Mouse (Mus musculus) A20 (cell line): ENCODE measurements around the gene 3110009E18Rik.
A peak's percentile ranks its signal among the peaks of the same experiment; 100 is the strongest.

Source experiments
- DNase-seq: peaks from one replicate; pipeline ENCODE4 v3.0.0-alpha.2; 2011; ENCODE audit warnings: low read depth, low spot score

The 3110009E18Rik gene

DNA sequence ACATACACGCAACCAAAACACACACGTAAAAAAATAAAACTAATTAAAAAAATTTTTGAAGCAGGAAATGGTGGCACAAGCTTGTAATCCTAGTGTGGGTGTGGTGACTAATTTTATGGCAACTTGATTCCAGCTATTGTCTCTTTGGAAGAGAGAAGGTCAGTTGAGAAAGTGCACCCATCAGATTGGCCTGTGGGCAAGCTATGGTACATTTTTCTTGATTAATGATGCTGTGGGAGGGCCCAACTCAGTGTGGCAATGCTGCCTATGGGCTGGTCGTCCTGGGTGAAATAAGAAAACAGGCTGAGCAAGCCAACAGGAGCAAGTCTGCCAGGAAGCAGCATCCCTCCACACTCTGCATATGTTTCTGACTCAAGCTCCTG lies 19.8 kb upstream of the 3110009E18Rik start:
- no peak for DNase-seq

DNA sequence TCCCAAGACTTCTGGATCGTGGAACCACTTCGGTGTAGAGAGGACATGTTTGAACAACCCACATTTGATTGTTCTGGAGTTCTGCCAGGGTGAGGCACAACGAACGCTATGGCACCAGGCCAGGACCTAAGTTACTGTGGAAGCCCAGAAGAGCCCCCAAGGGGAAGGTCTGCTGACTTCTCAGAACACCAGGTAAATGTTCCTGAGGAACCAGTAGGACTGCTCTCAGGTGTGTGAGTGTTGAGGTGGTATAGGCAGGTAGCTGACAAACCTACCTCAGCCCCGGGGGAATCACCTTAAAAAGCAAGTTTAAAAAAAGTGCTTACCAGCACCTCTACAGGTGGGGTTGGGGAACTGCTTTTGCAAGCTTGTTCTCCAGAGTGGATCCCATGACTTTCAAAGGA lies 15.4 kb upstream of the 3110009E18Rik start:
- no peak for DNase-seq

DNA sequence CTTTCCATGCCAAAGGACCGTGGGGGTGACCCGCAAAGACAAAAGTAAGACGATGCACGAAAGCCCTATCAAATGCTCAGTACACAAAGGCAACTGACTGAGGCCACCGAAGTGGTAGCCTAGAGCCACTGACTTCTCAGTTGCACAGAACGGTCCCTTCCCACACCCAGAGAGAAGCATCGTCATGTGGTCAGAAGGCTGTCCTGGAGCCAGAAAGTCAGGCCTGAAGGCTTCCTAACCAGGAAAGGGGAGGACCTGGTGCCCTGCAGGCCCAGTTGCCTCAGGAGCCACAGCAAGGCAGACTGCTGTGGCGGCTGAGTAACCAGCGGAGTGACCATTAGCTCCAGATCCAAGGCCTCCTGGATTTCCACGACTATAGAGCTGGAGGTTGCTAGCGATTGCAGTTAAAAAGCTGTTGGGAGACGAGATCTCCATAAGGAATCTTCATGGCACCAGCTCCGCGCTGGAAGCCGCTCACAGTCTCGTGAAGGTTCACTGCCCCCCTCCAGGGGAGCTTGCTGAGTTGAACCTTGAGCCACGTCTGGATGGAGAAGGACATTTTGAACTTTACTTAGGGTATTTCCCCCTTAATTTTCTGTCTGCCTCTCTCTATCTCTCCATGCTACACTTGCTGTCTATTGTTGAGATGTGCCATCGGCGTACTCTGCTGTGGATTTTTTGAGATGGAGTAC lies 11.1 kb upstream of the 3110009E18Rik start:
- no peak for DNase-seq

DNA sequence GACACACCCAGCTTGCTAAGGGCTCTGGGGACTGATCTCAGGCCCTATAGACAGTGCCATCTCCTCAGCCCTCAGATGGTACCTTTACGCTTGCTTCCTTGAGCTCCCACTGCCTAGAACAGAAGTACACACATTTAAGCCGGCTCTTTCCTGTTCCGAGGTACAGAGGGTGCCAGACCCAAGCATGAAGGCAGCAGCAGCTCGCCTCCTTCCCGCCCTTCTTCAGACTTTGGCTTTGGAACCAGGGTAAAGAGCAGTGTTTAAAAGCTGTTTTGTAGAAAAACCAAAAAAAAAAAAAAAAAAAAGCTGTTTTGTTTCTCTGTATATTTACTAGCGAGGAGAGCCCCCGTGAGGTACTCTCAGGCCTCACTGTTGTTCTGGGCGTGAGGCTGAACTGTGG lies 9.2 kb upstream of the 3110009E18Rik start:
- DNase-seq = no peak

DNA sequence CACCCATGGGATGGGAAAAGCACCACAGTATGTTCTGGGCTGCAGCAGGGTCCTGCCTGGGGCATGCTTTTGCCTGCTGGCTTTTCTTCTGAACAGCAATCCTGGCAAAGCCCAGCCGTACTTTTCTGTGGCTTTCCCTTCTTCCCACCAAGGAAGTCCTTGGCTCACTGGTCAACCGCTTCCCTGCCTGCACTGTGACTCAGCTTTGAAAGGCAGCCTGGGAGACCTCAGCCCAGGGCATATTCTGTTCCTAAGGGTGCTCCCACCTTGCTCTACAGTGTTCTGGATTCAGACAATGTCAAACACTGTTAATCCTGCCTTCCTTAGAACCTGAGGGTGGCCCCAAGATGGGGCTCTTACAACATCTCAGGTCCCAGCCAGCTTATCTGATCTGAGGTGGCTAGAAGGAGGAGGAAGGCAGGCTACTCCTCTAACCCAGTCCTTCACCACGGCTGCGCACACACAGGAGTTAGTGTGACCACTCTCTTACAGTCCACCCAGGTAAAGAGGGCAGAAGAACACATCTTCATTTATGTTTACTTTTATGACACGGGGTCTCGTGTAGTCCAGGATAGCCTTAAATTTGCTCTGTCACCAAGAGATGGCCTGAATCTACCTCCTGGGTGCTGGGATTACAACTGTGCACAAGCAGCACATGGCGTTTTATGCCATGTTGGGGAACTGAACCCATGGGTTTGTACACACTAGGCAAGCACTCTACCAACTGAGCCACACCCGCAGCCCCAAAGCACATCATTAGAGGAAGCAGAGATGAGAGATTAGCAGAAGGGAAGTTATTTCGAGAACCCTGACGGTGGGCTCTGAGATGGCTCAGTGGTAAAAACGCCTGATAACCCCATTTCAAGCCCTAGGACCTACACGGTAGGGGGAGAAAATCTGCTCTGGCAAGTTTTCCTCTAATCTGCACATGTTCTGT lies 8.5 kb upstream of the 3110009E18Rik start:
- DNase-seq = no peak

DNA sequence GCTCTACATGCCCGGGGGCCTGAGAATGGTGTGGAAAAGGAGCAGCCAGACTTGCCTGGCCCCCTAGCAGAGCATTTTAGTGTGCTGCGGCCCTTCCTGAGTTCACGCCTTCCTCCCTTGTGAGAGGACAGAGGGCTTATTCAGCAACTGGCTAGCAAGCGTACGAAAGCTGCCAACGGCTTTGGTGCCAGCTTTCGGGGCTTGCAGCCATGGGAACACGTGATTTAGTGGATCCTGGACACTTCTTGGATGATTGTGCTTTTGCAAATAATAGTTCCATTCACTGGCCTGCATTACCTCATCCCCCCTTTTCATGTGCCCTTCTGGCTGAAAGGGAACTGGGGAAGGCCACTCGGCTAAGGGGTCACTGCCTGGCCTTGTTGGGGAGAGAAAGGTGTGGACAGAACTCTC lies 5.3 kb upstream of the 3110009E18Rik start:
- DNase-seq = no peak

GRCm38 (mm10) chr1:120116106-120116505 lies 4.9 kb upstream of the 3110009E18Rik start:
- no peak for DNase-seq

DNA sequence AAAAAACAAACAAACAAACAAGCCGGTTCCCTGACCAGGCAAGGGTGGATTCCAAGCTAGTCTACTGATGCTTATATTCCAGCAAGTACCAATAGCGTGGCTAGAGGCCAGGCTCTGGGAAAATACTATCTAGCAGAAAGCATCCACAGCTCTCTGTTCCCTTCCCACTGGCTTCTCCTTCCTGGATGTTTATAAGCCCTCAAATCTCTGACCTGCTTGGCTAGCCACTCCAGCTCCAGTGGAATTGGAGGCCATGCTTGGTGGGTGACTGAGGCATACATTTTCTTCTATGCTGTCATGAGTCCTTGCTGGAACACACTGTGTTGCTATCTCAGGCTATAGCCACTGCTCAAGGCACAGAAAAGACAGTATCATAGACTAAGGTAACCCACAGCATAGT lies 2.1 kb upstream of the 3110009E18Rik start:
- no peak for DNase-seq

GRCm38 (mm10) chr1:120119389-120119788 lies 1.6 kb upstream of the 3110009E18Rik start:
- no peak for DNase-seq

DNA sequence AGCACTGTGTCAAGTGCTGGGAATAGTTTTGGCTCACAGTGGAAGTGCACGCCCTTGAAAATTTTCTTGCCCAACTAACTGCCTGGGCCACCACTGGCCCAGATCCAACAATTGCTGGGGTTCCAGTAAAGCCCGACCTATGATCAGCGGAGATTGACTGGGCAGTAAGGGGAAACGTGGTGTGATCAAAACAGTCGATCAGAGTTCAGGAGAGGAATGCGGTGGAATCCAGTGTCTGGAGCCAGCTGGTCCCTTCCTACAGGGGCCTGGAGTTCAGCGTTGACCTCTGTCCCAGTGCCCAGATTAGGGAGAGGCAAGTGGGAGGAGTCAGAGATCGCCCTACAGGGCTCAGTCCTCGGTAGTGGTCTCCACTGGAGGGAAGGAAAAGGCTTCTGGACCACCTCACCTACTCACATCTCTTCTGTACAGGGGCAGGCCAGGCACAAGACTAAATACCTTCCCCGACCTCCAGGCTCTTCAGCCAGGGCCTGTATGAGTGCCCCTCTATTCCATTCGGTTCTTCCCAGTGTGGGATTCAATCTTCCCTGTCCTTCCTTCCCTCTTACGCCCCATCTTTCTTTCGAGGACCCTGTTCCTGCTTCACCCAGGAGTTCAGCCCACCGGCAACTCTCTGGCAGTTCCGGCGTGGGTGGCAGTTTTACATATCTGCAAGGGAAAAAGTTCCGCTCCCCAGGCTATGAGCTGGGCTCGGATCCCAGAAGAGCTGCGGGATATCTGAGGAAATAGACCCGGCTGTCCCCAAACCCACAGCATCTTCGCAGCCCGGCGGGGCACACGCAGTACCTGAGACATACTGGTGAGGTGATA lies 632 bp upstream of the 3110009E18Rik start:
- no peak for DNase-seq

DNA sequence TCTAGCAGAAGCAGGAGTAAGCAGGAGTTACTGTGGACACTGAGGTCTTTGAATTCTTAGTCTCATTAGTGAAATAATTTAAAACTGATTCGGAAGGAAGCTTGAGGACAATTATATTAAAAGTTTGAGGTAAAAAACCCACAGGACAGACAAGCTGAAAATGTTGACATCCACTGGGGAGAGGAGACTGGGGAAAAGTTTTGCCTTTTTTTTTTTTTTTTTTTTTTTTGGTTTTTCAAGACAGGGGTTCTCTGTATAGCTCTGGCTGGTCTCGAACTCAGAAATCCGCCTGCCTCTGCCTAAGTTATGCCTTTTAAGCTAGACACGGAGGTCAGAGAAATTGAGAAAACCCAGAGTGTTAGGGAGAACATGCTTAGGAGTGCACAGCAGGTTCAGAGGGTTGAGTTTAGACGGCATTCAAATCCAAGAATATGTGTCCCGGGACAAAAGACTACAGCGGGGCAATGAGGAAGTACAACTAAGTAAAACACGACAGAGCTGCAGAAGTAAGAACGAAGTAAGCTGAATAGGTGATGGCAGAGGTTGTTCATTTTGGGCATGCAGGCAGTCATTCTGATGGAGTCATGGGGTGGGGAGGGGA lies 1.0 kb downstream of the 3110009E18Rik start:
- DNase-seq = peak; percentile 76

DNA sequence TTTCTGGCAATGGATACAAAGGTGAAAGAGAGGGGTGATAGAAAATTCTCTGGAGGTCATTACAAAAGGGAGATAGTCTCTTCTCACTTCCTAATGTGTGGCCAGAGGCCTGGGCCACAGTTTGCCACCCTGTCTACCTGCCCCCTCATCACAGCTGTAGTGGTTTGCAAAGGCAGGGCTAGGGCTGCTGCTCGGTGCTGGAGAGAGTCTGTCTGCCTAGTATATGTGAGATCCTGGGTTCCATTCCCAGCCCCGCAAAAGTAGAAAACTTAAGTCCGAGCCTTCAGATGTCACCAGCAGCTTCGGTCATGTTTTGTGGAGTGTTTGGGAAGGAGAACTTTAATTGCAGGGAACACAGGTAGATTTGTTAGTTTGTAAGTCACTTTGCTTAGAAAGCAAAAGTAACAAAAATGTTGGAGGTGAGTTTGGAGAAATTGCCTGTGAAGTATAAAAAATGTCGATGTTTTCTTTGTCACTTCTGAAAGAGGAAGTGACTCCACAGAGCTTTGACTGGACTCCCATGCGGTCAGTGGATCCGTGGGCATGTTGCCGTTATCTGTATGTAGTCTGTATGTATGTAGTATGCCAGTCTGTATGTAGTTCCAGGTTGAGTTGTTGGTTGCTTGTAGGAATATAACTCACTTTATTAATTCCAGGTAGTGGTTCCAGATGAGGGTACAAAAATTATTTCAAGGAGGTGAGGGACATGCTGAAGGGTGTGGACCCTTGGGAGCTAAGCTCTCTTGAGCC lies 1.8 kb downstream of the 3110009E18Rik start:
- DNase-seq = peak; percentile 59

DNA sequence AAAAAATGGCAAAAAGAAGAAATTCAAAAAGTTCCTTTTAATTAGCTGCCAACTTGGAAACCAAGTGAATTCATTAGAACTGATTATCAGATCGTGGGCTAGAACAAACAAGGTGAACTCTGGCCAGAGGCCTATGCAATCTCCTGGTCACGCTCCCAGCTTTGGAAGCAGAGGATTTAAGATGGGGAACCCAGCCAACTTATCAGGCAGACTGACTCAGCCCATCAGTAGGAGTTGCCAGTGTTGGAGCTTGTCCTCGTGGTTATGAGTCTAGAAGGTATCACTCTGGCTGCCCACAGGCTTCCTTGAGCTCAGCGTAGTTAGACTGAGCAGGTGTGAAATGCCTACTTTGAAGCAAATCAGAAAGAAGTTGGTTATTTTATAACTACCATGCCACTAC lies 3.9 kb downstream of the 3110009E18Rik start:
- no peak for DNase-seq

GRCm38 (mm10) chr1:120125471-120125870 lies 4.5 kb downstream of the 3110009E18Rik start:
- no peak for DNase-seq

DNA sequence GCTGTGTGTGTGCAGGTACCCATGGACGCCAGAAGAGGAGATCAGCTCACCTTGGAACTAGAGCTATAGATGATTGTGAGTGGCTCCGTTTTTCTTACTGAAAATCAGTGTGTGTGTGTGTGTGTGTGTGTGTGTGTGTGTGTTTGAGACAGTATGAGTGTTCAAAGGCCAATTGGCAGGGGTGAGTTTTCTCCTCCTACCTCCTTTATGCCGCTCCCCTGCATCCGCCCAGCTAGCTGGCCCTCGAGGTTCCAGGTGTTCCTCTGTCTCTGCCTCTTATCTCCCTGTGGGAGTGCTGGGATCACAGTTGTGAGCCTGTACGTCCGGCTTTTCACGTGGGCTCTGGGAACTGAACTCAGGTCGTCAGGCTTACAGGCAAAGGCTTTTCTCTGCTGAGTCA lies 5.3 kb downstream of the 3110009E18Rik start:
- DNase-seq = no peak

- no peak for DNase-seq
Observed at GRCm38 (mm10) chr1:120132376-120132775, 11.4 kb downstream of the 3110009E18Rik start.

- DNase-seq = peak; percentile 74
Observed at GRCm38 (mm10) chr1:120135934-120136786, 15.2 kb downstream of the 3110009E18Rik start.

DNA sequence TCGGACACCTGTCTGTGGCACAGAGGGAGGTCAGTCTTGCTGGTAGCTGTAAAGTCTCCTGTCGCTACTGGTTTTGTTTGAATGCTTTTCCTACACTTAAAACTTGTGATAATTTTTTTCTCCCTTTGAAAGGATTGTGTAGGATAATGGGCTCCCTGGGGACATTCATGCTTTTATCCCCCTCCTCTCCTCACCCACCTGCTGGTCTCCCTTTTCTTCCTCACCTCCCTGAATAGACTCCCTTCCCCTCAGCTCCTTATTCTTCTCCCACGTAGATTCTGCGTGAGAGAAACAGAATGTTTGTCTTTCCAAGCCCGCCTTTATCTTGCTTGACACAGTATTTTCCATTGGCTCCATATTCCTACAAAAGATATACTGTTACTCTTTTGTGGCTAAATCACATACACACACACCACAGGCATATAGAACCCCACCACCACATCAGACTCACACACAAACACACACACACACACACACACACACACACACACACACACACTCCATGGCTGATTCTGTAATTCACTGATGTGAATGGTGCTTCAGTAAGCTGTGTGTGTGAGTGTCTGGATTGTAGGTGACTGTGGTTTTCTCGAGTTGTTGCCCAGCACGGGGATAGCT lies 18.0 kb downstream of the 3110009E18Rik start:
- no peak for DNase-seq

GRCm38 (mm10) chr1:120140144-120140693 lies 19.2 kb downstream of the 3110009E18Rik start:
- DNase-seq = no peak
